Mouse (Mus musculus): Measurements from ENCODE around the gene Sptbn2. TPM values are rescaled to one million over a fixed set of nuclear protein-coding genes. Genes with fewer than 3 reads are reported as not detected.

Gene Sptbn2
- 23.4 and 57.0 TPM in 2 replicates for polyA plus RNA-seq (2012; rRNA removed)

DNA sequence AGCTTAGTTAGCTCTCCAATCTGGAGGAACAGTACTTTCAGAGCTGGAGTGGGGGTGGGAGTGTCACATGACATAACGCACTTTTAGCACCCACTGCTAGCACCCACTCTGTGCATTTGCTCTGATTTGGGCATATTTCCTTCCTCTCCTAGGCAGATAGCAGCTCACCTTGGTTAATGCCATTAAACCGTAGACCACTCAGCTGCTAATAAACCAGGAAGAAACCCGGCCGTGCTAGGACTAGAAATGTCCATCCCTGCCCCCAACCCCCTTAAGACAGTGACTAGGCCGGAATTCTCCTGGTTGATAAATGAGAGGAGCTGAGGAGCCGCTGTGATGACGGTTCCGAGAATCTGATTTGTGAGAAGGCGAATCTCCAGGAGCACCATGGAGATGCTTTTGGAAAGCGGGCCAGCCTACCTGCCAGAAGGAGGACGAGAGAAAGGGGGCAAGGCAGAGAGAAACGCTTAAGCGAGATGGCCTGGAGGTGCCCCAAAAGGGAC, at the start of gene Sptbn2:
Gene Sptbn2 (plus strand): TSS at position 70 of the 503 bp plus-strand sequence.
- TF ChIP-seq CTCF (IDR thresholded peaks at IDR 0.05; ENCODE audit: borderline replicate concordance, extremely low read depth, insufficient read depth, insufficient read length) (no peak), POLR2A (IDR thresholded peaks at IDR 0.05; ENCODE audit: borderline replicate concordance, extremely low read depth, insufficient read depth, insufficient read length, poor library complexity, severe bottlenecking) (no peak)
- peak; percentile 73 for DNase-seq (ENCODE audit: low read depth)

DNA sequence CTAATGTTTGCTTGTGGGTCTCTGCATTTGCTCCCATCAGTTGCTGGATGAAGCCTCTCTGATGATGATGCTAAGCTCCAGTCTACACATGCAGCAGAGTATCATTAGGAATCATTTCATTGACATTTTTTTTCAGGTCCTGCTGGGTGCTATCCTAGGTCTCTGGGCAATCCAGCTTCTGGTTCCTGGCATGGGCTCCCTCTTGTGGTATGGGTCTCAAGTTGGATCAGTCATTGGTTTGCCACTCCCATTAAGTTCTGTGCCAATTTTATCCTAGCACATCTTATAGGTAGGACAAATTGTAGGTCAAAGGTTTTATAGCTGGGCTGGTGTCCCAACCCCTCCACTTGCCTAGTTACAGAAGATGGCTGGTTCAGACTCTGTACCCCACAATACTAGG, 44.2 kb upstream of the Sptbn2 start:
- DNase-seq (ENCODE audit: low read depth): peak; percentile 28
- TF ChIP-seq POLR2A (IDR thresholded peaks at IDR 0.05; ENCODE audit: borderline replicate concordance, extremely low read depth, insufficient read depth, insufficient read length, poor library complexity, severe bottlenecking) (no peak), CTCF (IDR thresholded peaks at IDR 0.05; ENCODE audit: borderline replicate concordance, extremely low read depth, insufficient read depth, insufficient read length) (peak; percentile 20; the same call in 1 of the 2 replicates)

- no peak for DNase-seq (ENCODE audit: low read depth)
- no peak for TF ChIP-seq POLR2A (IDR thresholded peaks at IDR 0.05; ENCODE audit: borderline replicate concordance, extremely low read depth, insufficient read depth, insufficient read length, poor library complexity, severe bottlenecking)
- no peak for TF ChIP-seq CTCF (IDR thresholded peaks at IDR 0.05; ENCODE audit: borderline replicate concordance, extremely low read depth, insufficient read depth, insufficient read length)
These were observed 40.2 kb upstream of the Sptbn2 start for GRCm38 (mm10) chr19:4670776-4671175.

DNA sequence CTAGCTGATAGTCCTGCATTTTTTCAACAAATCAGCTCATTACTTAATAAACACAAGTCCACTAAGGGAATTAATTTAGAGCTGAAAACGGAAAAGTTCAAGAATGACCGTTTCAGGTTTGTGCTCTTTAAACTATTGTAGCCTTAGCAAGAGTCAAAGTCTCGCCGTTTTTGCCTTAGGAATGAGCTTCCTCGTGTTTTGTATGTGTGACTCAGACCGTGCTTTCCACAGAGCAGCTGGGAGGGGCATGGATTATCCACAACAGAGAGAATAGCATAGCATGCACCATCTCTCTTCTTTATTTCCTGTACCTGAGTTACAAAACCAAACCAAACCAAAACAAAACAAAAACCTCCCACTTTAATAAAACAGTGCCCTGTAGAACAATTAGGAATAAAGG, 38.6 kb upstream of the Sptbn2 start:
- DNase-seq (ENCODE audit: low read depth): no peak
- TF ChIP-seq CTCF (IDR thresholded peaks at IDR 0.05; ENCODE audit: borderline replicate concordance, extremely low read depth, insufficient read depth, insufficient read length) (no peak), POLR2A (IDR thresholded peaks at IDR 0.05; ENCODE audit: borderline replicate concordance, extremely low read depth, insufficient read depth, insufficient read length, poor library complexity, severe bottlenecking) (no peak)

DNA sequence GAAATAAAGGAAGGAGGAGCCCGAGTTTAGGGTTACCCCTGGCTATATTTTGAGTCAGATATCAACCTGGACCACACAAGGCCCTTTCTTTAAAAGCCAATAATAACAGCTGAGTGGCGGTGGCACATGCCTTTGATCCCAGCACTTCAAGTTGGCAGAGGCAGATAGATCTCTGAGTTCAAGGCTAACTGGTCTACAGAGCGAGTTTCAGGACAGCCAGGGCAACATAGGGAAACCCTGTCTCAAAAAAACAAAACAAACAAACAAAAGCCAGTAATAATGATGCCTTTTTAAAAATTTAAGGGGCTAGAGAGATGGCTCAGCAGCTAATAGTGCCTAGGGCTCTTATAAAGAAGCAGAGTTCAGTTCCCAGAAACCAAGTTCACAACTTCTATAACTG, 16.6 kb upstream of the Sptbn2 start:
- TF ChIP-seq POLR2A (IDR thresholded peaks at IDR 0.05; ENCODE audit: borderline replicate concordance, extremely low read depth, insufficient read depth, insufficient read length, poor library complexity, severe bottlenecking): no peak
- DNase-seq (ENCODE audit: low read depth): no peak

GRCm38 (mm10) chr19:4697121-4697520, 13.8 kb upstream of the Sptbn2 start:
- DNase-seq (ENCODE audit: low read depth): no peak
- TF ChIP-seq CTCF (IDR thresholded peaks at IDR 0.05; ENCODE audit: borderline replicate concordance, extremely low read depth, insufficient read depth, insufficient read length) (no peak), POLR2A (IDR thresholded peaks at IDR 0.05; ENCODE audit: borderline replicate concordance, extremely low read depth, insufficient read depth, insufficient read length, poor library complexity, severe bottlenecking) (no peak)

DNA sequence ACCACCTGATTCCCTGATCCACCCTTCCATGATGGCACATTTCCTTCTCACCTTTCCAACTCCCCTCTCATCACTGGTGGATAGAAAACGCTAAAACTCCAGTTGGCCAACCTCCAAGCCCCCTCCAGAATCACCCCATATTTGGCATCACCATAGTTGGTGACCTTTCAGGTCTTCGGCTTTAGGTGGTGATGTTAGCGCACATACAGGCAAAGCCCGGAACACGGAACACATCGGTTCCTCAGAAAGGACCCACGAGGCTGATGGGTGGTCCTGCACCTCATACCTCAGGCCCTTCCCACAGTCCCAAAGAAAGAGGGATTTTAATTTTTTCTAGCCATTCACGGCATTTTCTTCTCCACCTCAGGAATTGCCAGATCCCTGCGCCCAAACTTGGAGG, 13.2 kb upstream of the Sptbn2 start:
- TF ChIP-seq POLR2A (IDR thresholded peaks at IDR 0.05; ENCODE audit: borderline replicate concordance, extremely low read depth, insufficient read depth, insufficient read length, poor library complexity, severe bottlenecking): no peak
- no peak for TF ChIP-seq CTCF (IDR thresholded peaks at IDR 0.05; ENCODE audit: borderline replicate concordance, extremely low read depth, insufficient read depth, insufficient read length)
- DNase-seq (ENCODE audit: low read depth): no peak

- TF ChIP-seq CTCF (IDR thresholded peaks at IDR 0.05; ENCODE audit: borderline replicate concordance, extremely low read depth, insufficient read depth, insufficient read length) (no peak), POLR2A (IDR thresholded peaks at IDR 0.05; ENCODE audit: borderline replicate concordance, extremely low read depth, insufficient read depth, insufficient read length, poor library complexity, severe bottlenecking) (peak; percentile 67)
- peak; percentile 86 for DNase-seq (ENCODE audit: low read depth)
These were observed 12.7 kb upstream of the Sptbn2 start, which contains the start of gene Gm960 for GRCm38 (mm10) chr19:4698205-4698677. Gm960 (minus strand) TSS chr19:4698668.

- DNase-seq (ENCODE audit: low read depth): peak; percentile 56
- TF ChIP-seq CTCF (IDR thresholded peaks at IDR 0.05; ENCODE audit: borderline replicate concordance, extremely low read depth, insufficient read depth, insufficient read length): no peak
- TF ChIP-seq POLR2A (IDR thresholded peaks at IDR 0.05; ENCODE audit: borderline replicate concordance, extremely low read depth, insufficient read depth, insufficient read length, poor library complexity, severe bottlenecking): no peak
These were observed 12.1 kb upstream of the Sptbn2 start for GRCm38 (mm10) chr19:4698856-4699255.

- TF ChIP-seq CTCF (IDR thresholded peaks at IDR 0.05; ENCODE audit: borderline replicate concordance, extremely low read depth, insufficient read depth, insufficient read length) (no peak), POLR2A (IDR thresholded peaks at IDR 0.05; ENCODE audit: borderline replicate concordance, extremely low read depth, insufficient read depth, insufficient read length, poor library complexity, severe bottlenecking) (no peak)
- DNase-seq (ENCODE audit: low read depth): no peak
These were observed 11.1 kb upstream of the Sptbn2 start for GRCm38 (mm10) chr19:4699821-4700220.

- DNase-seq (ENCODE audit: low read depth): no peak
- TF ChIP-seq POLR2A (IDR thresholded peaks at IDR 0.05; ENCODE audit: borderline replicate concordance, extremely low read depth, insufficient read depth, insufficient read length, poor library complexity, severe bottlenecking) (no peak), CTCF (IDR thresholded peaks at IDR 0.05; ENCODE audit: borderline replicate concordance, extremely low read depth, insufficient read depth, insufficient read length) (no peak)
These were observed 10.3 kb upstream of the Sptbn2 start for GRCm38 (mm10) chr19:4700656-4701055.

GRCm38 (mm10) chr19:4701221-4701620, 9.7 kb upstream of the Sptbn2 start:
- TF ChIP-seq POLR2A (IDR thresholded peaks at IDR 0.05; ENCODE audit: borderline replicate concordance, extremely low read depth, insufficient read depth, insufficient read length, poor library complexity, severe bottlenecking) (no peak), CTCF (IDR thresholded peaks at IDR 0.05; ENCODE audit: borderline replicate concordance, extremely low read depth, insufficient read depth, insufficient read length) (no peak)
- DNase-seq (ENCODE audit: low read depth): no peak
